In the genomic region with DNA sequence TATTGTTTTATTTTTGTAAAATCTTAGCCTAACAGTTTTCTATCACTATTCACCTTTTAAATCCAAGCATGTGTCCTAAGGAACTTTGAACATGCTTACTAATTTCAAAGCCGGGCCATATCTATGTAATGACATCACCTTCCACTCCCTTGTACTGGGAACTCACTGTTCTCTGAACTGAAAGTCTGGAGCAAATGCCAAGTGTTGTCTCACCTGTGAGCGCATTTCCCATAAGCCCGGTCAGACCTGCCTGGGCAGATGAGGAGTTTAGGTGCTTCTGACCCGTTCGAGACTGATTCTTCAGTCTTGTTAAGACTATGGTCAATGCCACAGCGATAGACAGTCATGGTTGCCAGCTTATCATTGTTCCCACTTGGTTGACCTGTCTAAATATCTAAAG, we compare ENCODE assay signal across 16 mouse cellular contexts. TPM values are rescaled to one million over a fixed set of nuclear protein-coding genes. Genes with fewer than 3 reads are reported as not detected.
DNase-seq lines count a peak whose midpoint lies in the region; ATAC-seq and TF ChIP-seq lines count a peak whose summit lies in the region.
"Had no signal": no experiment of that assay in that cellular context is flagged by ENCODE, and none has a peak within 500 bp of the region (broad histone marks: within the 10 kb centered on the region; RNA-seq: fewer than 3 reads in every experiment).

No protein-coding gene starts in this region.

- no peak overlapping the region for H3K4me3 ChIP-seq in kidney, embryonic 14.5 days (ENCODE audit: low read length)
- no peak overlapping the region for H3K4me3 ChIP-seq in lung, postnatal 0 days (ENCODE audit: low read depth, low read length)
- no peak overlapping the region for H3K4me3 ChIP-seq in forebrain, embryonic 15.5 days
- H3K4me3 ChIP-seq: hindbrain, embryonic 13.5 days; limb, embryonic 13.5 days; lung, embryonic 15.5 days; midbrain, embryonic 13.5 days had no signal

- H3K9me3 ChIP-seq in kidney, embryonic 14.5 days (ENCODE audit: control insufficient read depth, low read length): no peaks in the 10 kb centered on the region
- no peaks in the 10 kb centered on the region for H3K9me3 ChIP-seq in lung, postnatal 0 days (ENCODE audit: low read length)
- no peaks in the 10 kb centered on the region for H3K9me3 ChIP-seq in forebrain, embryonic 15.5 days
- H3K9me3 ChIP-seq: hindbrain, embryonic 13.5 days; limb, embryonic 13.5 days; lung, embryonic 15.5 days; midbrain, embryonic 13.5 days had no signal

- 83% methylated on average over 6 of the region's 6 CpGs for WGBS in kidney, embryonic 14.5 days
- 56% methylated on average over 6 of the region's 6 CpGs for WGBS in lung, postnatal 0 days
- 95% methylated on average over 6 of the region's 6 CpGs for WGBS in forebrain, embryonic 15.5 days

- H3K9ac ChIP-seq in kidney, embryonic 14.5 days (ENCODE audit: low read depth, low read length): no peak overlapping the region
- no peak overlapping the region for H3K9ac ChIP-seq in lung, postnatal 0 days (replicated peaks; ENCODE audit: low read depth)
- H3K9ac ChIP-seq in forebrain, embryonic 15.5 days (replicated peaks): no peak overlapping the region
- H3K9ac ChIP-seq: hindbrain, embryonic 13.5 days; limb, embryonic 13.5 days; lung, embryonic 15.5 days; midbrain, embryonic 13.5 days had no signal

- no peak for TF ChIP-seq CTCF in lung, postnatal 0 days (IDR thresholded peaks at IDR 0.05)

- no peaks in the 10 kb centered on the region for H3K27me3 ChIP-seq in kidney, embryonic 14.5 days (ENCODE audit: control insufficient read depth, insufficient read depth, low read length)
- H3K27me3 ChIP-seq in lung, postnatal 0 days (replicated peaks; ENCODE audit: insufficient read depth, low read length): no peaks in the 10 kb centered on the region
- H3K27me3 ChIP-seq in forebrain, embryonic 15.5 days: no peaks in the 10 kb centered on the region
- H3K27me3 ChIP-seq: hindbrain, embryonic 13.5 days; limb, embryonic 13.5 days; lung, embryonic 15.5 days; midbrain, embryonic 13.5 days had no signal

- ATAC-seq in kidney, embryonic 14.5 days (ENCODE audit: low FRiP score, low TSS enrichment): no peak
- peak; percentile 76 for ATAC-seq in lung, postnatal 0 days
- no peak for ATAC-seq in forebrain, embryonic 15.5 days (replicated peaks)
- ATAC-seq: forebrain, embryonic 16.5 days; midbrain, embryonic 13.5 days had no signal

- H3K36me3 ChIP-seq in kidney, embryonic 14.5 days (ENCODE audit: control insufficient read depth, insufficient read depth, low read length): no peaks in the 10 kb centered on the region
- no peaks in the 10 kb centered on the region for H3K36me3 ChIP-seq in lung, postnatal 0 days (ENCODE audit: insufficient read depth, low read length)
- H3K36me3 ChIP-seq in forebrain, embryonic 15.5 days: no peaks in the 10 kb centered on the region
- H3K36me3 ChIP-seq: hindbrain, embryonic 13.5 days; limb, embryonic 13.5 days; lung, embryonic 15.5 days; midbrain, embryonic 13.5 days had no signal

- H3K4me2 ChIP-seq in kidney, embryonic 14.5 days (replicated peaks; ENCODE audit: low read depth, low read length): no peak overlapping the region
- H3K4me2 ChIP-seq in lung, postnatal 0 days (replicated peaks; ENCODE audit: low read depth, low read length): no peak overlapping the region
- H3K4me2 ChIP-seq in forebrain, embryonic 15.5 days (replicated peaks): no peak overlapping the region
- H3K4me2 ChIP-seq: hindbrain, embryonic 13.5 days; limb, embryonic 13.5 days; lung, embryonic 15.5 days; midbrain, embryonic 13.5 days had no signal

- no peak overlapping the region for H3K27ac ChIP-seq in kidney, embryonic 14.5 days (ENCODE audit: low read depth, low read length)
- H3K27ac ChIP-seq in lung, postnatal 0 days (ENCODE audit: low read length): peak overlapping the region; percentile 79
- H3K27ac ChIP-seq in forebrain, embryonic 15.5 days (replicated peaks): no peak overlapping the region
- H3K27ac ChIP-seq: hindbrain, embryonic 13.5 days; limb, embryonic 13.5 days; lung, embryonic 15.5 days; midbrain, embryonic 13.5 days had no signal

- intact Hi-C loops in heart, postnatal 25 days (cut with DNase I): loop anchor here (5.0 kb wide), 1 partner anchor 39 kb away; no protein-coding TSS in a partner anchor

- DNase-seq in heart, adult 18-20 months: peak; percentile 63 to 75
- no peak for DNase-seq in heart, postnatal 25 days (ENCODE audit: low spot score)
- peak; percentile 31 for DNase-seq in kidney, postnatal 14 days
- peak; percentile 81 for DNase-seq in fat pad, adult 2 months (ENCODE audit: extremely low read depth, low read depth, low spot score)
- peak; percentile 94 for DNase-seq in lung, postnatal 0 days (ENCODE audit: low spot score)
- DNase-seq in layer of hippocampus, postnatal 25 days (ENCODE audit: extremely low spot score in 1 of 2, low spot score in 1 of 2): no peak
- DNase-seq: B cell, adult 2 months; cerebellum, adult 8-10 months; gastrocnemius, postnatal 36 days had no signal

- no peaks in the 10 kb centered on the region for H3K4me1 ChIP-seq in kidney, embryonic 14.5 days (ENCODE audit: control insufficient read depth, insufficient read depth, low read length)
- H3K4me1 ChIP-seq in lung, postnatal 0 days (ENCODE audit: insufficient read depth, low read depth, low read length): peaks cover 4% of the 10 kb centered on the region; the same call in 1 of the 2 replicates
- no peaks in the 10 kb centered on the region for H3K4me1 ChIP-seq in forebrain, embryonic 15.5 days
- H3K4me1 ChIP-seq: limb, embryonic 13.5 days; midbrain, embryonic 13.5 days had no signal

- TF ChIP-seq EP300 in lung, postnatal 0 days (IDR thresholded peaks at IDR 0.05): peak; percentile 100

RNA-seq across cellular contexts. Expression of gene Klf6, which starts 19.9 kb away (rescaled TPM):
- total RNA-seq in heart, adult 18-20 months (2021): 10 to 100 TPM; 64.8 to 69.7 TPM
- 10 to 100 TPM; 47.7 to 55.1 TPM for total RNA-seq in heart, postnatal 25 days (2021)
- 32.6 and 50.4 TPM in 2 replicates for polyA plus RNA-seq in kidney, embryonic 14.5 days (2014; fragmentation: Nextera tagmentation; extraction: Ambion mirVana)
- polyA plus RNA-seq in lung, postnatal 0 days (2015; fragmentation: Nextera tagmentation; extraction: Ambion mirVana): 201 and 219 TPM in 2 replicates
- total RNA-seq in layer of hippocampus, postnatal 25 days (2021): 10 to 100 TPM; 28.4 to 30.7 TPM
- polyA plus RNA-seq in forebrain, embryonic 15.5 days (2015; fragmentation: Nextera tagmentation; extraction: Ambion mirVana): 79.0 and 80.2 TPM in 2 replicates

Comparison
In these comparisons a context has a peak if more than half of its experiments do, and no peak if none do; other contexts are left out.
1. DNase-seq: peak in heart, adult 18-20 months (2 of 2), kidney, postnatal 14 days (single experiment), fat pad, adult 2 months (single experiment) and lung, postnatal 0 days (single experiment); none in heart, postnatal 25 days (single experiment) and layer of hippocampus, postnatal 25 days (0 of 2).